Mouse (Mus musculus) ES-CJ7 (cell line): ENCODE measurements at regions not wholly inside any gene's neighbourhood (a gene's known extent, or its start where the extent isn't known, plus 50 kb on each side); places are given as distances from the start of the nearest gene placed in this dataset.

Experiments used
- DNase-seq: peaks from one replicate; pipeline ENCODE4 v3.0.0; 2011; ENCODE audit warnings: low read depth, low spot score

GRCm38 (mm10) chr6:39283761-39284415, 77.3 kb upstream of the Kdm7a start:
- no peak for DNase-seq

- no peak for DNase-seq
Measured at GRCm38 (mm10) chr6:39278317-39278716, 71.7 kb upstream of the Kdm7a start.

GRCm38 (mm10) chr6:39274774-39275502, 68.3 kb upstream of the Kdm7a start:
- DNase-seq, result no peak

- DNase-seq, result peak; percentile 70
Measured at GRCm38 (mm10) chr6:39273427-39273826, 66.8 kb upstream of the Kdm7a start.

GRCm38 (mm10) chr6:39270457-39270856, 63.9 kb upstream of the Kdm7a start:
- DNase-seq, result no peak

GRCm38 (mm10) chr6:39269706-39270105, 63.1 kb upstream of the Kdm7a start:
- DNase-seq, result peak; percentile 59

GRCm38 (mm10) chr6:39268647-39269428, 62.2 kb upstream of the Kdm7a start:
- peak; percentile 63 for DNase-seq

- peak; percentile 86 for DNase-seq
Measured at GRCm38 (mm10) chr6:39264722-39265121, 58.1 kb upstream of the Kdm7a start.

GRCm38 (mm10) chr6:39263615-39264014, 57.0 kb upstream of the Kdm7a start:
- DNase-seq, result no peak

GRCm38 (mm10) chr6:39261951-39262350, 55.4 kb upstream of the Kdm7a start:
- DNase-seq, result no peak

GRCm38 (mm10) chr6:39260480-39260879, 53.9 kb upstream of the Kdm7a start:
- DNase-seq, result no peak

- no peak for DNase-seq
Measured at GRCm38 (mm10) chr6:39259129-39259528, 52.5 kb upstream of the Kdm7a start.

- no peak for DNase-seq
Measured at GRCm38 (mm10) chr6:39258656-39259055, 52.1 kb upstream of the Kdm7a start.

- no peak for DNase-seq
Measured at GRCm38 (mm10) chr6:39257667-39258395, 51.2 kb upstream of the Kdm7a start.

GRCm38 (mm10) chr6:39257111-39257571, 50.6 kb upstream of the Kdm7a start:
- peak; percentile 60 for DNase-seq

- DNase-seq, result peak; percentile 77
Measured at GRCm38 (mm10) chr6:39256304-39257103, 49.9 kb upstream of the Kdm7a start.
